Mouse (Mus musculus) spleen, postnatal 4 days (tissue): ENCODE results near the gene Adcy7.

Experiments
- DNase-seq, 2 experiments: peaks; one replicate each; pipeline ENCODE4 v3.0.0; 2022; ENCODE audit warnings: low spot score in 2 of 2

The Adcy7 gene

DNA sequence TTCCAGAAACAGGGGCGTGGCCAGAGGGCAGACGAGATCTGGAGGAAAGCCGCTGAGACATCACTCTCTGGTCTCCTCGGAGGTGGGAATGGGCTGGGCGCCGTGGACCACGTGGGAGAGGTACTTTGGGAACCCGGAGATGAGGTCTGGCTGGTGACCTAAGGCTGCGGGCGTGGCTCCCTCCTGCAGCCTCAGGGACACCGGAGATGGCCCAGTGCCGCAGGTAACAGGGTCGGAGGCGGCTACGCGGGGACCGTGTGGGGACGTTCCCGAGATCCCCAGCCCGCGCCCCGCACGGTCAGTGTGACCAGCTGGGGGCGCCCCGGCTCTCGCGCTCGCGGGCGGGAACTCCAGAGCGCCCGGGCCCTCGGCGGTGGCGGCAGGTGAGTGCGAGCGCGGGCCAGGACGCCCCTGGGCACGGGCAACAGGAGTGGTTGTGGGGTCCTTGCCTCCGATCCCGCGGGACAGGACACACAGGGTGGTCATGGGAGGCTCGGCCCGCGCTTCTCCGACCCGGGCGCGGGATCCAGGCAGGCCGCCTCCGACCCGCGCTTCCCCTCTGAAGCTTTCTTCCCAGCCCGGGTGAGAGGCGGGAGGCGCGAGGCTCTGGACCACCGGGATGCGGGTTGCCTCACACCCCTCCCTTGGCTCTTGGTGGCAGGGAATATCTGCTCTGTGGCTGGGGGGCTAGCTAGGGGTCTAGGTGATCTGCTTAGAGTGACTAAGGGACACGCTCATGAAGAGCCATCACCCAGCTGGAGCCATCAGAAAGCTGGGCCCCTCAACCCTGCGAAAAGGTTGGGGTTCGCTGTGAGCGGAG, at the start of gene Adcy7:
Gene Adcy7 (plus strand): TSS at position 173 of the 820 bp plus-strand sequence.
- peak; percentile 72 to 91 for DNase-seq

DNA sequence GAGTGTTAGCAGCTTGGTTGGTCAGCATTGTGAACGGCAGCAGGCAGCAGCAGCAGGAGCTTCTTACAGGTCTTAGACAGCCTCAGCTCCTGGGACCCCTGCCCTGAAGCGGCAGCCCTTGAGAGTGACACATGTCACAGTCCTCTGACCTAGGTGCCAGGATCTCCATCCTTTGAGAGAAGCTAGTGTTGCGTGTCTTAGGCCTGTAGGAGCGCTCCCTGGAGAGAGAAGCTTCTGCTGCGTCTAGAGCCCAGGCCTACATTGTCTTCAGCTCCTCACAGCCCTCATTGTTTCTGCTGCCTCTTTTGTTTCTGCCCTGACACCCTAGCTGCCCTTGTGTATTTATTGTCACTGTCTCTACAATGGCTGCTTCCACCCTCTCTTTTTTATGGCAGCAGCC, 46.8 kb upstream of the Adcy7 start:
- DNase-seq = no peak

GRCm38 (mm10) chr8:88227851-88228250, 44.4 kb upstream of the Adcy7 start:
- no peak for DNase-seq

DNA sequence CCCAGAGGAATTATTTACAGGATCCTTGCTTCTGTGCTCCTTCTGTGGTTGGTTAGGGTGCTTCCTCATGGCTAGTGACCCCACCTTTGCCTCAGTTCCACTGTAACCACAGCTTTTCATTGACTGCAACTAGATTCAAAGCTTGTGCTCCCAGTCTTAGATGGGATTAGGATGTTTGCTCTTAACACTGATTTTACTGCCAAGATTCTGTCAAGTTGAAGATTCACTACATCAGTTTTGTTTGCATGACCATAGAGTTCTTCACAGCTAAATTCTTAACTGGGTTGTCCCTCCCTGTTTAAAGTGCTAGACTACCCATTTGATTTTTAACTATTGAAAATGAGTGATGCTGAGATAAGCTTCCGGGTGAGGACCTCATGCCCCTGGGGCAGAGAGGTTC, 43.9 kb upstream of the Adcy7 start:
- DNase-seq = no peak

DNA sequence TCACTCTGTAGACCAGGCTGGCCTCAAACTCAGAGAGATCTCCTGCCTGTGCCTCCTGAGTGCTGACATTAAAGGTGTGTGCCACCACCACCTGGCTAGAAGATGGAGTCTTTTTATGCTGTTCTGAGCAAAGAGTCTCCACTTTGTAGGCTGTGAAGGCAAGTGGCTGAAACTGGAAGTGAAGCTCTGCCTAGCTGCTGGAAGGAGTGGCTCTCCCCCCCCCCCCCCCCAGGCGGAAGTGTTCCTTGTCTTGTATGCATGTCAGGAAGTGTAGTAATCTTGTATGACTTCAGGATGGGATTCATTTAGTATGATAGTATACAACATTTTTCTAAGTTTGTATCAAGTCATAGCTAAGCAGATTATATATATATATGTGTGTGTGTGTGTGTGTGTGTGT, 43.4 kb upstream of the Adcy7 start:
- DNase-seq = no peak

DNA sequence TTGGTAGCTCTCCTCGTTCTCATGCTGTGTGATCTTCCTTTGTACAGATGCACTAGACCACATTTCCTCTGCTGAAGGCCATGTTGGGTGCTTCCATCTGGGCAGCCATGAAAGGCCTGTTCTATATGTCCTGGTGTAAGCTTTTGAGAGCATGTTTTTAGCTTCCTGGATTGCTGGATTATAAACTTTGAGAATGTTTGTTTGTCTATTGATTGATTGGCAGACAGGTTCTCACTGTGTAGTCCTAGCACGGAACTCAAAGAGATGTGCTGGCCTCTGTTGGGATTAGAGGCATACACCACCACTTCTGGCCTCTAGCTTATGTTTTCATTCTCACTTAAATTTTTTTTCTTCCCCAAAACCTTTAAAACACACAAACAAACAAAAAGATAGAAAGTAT, 35.5 kb upstream of the Adcy7 start:
- DNase-seq = no peak

GRCm38 (mm10) chr8:88237606-88238005, 34.6 kb upstream of the Adcy7 start:
- DNase-seq = no peak

DNA sequence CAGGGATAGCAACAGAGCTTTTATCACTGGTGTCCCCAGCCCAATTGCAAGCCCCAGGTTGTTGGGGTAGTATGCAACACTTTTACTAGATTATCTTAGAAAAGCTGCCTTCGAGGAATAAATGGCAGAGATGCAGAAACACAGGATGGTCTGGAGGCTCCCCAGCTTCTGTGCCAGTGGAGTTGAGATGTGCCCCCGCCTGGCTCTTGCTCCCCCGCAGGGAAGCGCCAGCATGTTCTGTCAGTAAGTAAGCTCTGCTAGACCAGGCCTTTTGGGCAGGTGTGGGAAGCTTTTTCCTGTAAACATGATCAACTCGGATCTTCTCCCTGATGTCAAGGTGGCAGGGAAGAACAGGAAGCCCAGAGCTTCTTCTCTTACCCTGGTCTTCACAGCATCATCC, 32.9 kb upstream of the Adcy7 start:
- DNase-seq = no peak

DNA sequence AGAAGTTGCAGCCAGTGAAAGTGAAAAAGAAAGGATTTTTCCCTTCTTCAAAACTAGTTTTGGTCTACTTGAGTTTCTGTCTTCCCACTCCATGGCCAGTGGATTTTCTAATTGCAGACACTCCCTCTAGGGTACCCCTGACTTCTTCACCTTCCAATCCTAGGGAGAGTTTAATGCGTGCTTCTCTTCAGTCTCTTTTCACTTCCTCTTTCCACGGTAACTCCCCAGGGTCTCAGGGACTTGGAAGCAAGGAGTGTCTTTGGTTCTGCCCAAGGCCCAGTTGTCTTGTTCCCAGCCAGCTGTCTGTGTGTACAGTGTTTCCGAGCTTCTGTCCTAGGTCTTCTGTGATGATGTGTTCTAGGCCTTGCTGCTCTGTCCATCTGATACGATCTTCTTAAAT, 30.3 kb upstream of the Adcy7 start:
- no peak for DNase-seq

DNA sequence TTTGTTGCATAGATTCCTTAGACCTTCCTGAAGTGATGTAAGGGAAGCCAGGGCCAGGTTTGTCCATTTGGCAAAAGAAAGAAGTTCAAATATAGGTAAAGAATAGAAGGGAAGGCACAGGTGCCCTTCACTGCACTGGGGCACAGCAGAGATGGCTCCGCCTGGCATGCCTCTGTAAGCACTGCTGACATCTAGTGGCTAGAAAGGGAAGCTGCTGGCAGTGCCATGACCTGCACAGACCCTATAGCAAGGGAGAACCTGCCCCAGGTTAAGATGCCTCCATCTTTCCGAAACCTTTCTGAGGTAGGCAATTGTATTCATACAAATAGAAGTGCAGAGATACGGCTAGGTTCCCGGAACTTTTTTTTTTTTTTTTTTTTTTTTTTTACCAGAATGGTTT, 27.9 kb upstream of the Adcy7 start:
- DNase-seq = peak; percentile 64 to 77

- peak; percentile 41 to 71 for DNase-seq
These were observed 19.4 kb upstream of the Adcy7 start for GRCm38 (mm10) chr8:88252791-88253190.

GRCm38 (mm10) chr8:88254957-88255356, 17.2 kb upstream of the Adcy7 start:
- DNase-seq = no peak

DNA sequence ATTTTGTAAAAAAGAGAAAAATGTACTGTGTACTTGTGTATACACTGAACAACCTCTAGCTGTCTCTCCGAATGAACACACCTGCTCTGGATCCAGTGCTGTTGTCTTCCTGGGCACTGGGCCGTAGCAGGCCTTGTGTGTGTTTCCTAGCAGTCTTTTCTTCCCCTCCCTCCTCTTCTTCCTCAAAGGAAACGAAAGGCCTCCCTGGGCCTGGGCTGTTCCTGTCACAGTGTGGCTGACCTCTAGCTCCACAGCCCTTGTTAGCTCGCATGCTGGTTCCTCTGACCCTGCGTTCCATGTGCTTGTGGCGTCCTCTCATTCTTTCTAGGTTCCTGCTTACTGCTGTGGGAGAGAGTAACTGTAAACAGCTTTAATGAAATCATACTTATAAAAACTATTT, 14.2 kb upstream of the Adcy7 start:
- no peak for DNase-seq

GRCm38 (mm10) chr8:88258544-88258943, 13.7 kb upstream of the Adcy7 start:
- DNase-seq = no peak

- no peak for DNase-seq
These were observed 11.7 kb upstream of the Adcy7 start for GRCm38 (mm10) chr8:88260466-88260980.

DNA sequence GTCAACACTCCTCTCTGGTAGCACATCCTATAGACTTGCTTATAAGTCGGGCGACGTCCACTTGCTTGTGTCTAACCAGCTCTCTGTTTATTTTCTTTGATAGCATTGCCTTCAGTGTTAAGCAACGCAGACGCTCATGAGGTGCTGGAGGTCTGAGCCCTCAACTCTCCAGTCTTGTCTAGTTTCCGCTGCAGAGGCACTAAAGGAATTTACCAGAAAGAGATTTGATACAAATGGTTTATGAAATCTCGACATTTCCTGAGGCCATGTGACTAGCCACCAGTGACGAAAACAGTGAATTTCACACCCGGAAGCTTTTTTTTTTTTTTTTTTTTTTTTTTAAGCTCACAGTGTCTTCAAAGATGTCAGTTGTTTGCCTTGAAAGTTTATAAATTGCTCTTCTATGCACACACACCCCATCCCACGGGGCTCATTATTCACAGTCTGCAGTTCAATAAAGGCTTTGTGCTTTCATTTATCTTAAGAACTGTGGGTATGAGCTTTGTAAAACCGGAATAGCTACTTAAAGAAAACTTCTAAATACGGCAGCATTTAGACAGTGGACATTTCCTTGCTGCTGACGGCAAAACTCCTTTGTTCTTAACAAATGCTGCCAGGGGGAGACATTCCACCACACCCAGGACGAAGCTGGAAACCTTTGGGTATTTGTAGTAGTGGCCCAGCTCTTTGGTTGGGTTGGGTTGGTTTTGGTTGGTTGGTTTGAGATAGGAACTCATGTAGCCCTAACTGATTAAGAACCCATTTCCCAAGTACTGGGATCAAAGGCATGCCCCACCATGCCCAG, 9.2 kb upstream of the Adcy7 start:
- no peak for DNase-seq

GRCm38 (mm10) chr8:88265511-88265910, 6.7 kb upstream of the Adcy7 start:
- no peak for DNase-seq

GRCm38 (mm10) chr8:88266170-88266800, 5.9 kb upstream of the Adcy7 start:
- DNase-seq = peak; percentile 82 to 94

DNA sequence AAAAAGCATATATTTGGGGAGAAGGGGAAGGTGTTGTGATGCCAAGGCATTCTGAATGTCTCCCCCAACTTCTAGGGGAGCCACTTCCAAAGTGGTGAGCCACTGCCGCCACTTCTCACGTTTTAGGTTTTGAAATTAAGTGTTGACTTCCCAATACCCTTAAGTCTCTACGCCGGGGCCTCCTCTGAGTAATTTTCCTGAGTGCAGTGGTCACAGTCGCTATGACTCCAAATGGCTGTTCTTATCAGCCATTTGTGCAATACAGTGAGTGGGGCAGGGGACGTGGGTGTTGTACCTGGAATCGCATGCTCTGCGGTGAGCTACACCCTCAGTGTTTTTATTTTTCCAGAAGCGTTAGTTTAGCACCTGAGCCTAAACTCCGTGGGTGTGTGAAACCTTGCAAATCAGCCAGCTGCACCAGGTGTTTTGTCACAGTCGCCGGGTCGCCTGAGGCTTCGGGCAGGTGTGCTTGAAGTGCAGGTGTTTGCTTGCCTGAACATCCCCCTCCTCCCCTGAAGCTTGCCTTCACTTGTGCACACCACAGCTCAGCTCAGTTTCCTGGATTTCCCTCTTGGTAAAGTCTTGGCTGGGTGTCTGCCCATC, 5.3 kb upstream of the Adcy7 start:
- DNase-seq = no peak

GRCm38 (mm10) chr8:88269107-88269875, 2.9 kb upstream of the Adcy7 start:
- no peak for DNase-seq

DNA sequence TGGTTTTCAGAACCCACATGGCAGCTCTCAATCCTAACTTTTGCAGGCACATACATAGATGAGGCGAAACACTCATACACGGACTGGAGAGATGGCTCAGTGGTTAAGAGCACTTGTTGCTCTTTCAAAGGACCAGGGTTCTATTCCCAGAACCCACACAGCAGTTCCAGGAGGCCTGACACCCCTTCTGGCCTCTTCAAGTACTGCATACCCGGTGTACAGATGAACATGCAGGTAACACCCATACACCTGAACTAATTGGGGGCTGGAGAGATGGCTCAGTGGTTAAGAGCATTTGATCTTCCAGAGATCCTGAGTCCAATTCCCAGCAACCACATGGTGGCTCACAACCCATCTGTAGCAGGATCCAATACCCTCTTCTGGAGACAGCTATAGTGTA, 2.1 kb upstream of the Adcy7 start:
- no peak for DNase-seq
